Mouse (Mus musculus) T-cell, adult 66 days (primary cell): ENCODE results near the gene Dtymk. TPM values are rescaled to one million over a fixed set of nuclear protein-coding genes. Genes with fewer than 3 reads are reported as not detected.

ENCODE experiments used
- total RNA-seq, 2 experiments: library from RNA; stranded (reverse); gene quantifications; 3 replicates in 1 of 2; 4 replicates in 1 of 2; pipeline ENCODE4 v1.2.4; 2023

Gene Dtymk
- total RNA-seq, result 10 to 100 TPM; 79.2 to 82.2 TPM

DNA sequence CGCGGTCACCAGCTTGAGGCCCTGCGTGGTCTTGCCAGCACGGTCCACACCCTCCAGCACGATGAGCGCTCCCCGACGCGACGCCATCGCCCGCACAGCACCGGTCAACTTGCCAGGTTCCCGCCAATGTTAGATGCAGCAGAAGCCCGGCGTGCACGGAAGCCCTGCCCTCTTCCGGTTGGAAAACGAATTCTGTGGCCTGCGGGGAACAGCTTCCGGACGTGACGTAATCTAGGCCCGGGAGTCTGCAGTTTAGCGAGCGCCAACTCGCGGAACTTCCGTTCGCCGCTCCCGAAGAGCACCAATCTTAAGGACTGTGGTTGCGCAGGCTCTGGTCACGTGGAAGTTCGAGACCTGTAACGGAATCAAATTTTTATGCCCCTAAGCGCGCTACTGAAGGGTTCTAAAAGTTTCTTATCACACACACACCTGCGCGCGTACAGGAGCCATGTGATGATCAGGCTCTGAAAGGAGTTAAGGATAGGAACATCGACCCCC is at the start of gene Dtymk:
Gene Dtymk (minus strand): TSS at position 194 of the 498 bp plus-strand sequence.

DNA sequence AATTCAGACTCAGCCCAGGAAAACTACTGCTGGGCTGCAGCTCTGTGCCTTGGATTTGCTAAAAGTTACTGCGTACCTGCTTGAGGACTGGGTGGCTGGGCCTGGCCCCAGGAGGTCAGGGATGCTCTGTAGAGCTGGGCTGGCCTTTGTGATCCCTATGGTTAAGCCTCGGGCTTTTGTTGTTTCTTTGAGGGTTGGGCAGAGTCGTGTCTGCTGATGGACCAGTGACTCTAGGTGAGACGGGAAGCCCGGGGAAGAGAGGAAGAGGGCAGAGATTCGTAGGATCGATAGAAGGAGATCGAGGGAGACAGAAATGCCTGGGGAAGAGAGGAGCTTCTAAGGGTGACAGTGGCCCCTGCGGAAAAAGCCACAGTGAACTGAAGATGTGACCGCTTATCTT is 22.9 kb upstream of the Dtymk start, which contains the start of gene D2hgdh:
Gene D2hgdh (plus strand): TSS at position 301 of the 400 bp plus-strand sequence.

DNA sequence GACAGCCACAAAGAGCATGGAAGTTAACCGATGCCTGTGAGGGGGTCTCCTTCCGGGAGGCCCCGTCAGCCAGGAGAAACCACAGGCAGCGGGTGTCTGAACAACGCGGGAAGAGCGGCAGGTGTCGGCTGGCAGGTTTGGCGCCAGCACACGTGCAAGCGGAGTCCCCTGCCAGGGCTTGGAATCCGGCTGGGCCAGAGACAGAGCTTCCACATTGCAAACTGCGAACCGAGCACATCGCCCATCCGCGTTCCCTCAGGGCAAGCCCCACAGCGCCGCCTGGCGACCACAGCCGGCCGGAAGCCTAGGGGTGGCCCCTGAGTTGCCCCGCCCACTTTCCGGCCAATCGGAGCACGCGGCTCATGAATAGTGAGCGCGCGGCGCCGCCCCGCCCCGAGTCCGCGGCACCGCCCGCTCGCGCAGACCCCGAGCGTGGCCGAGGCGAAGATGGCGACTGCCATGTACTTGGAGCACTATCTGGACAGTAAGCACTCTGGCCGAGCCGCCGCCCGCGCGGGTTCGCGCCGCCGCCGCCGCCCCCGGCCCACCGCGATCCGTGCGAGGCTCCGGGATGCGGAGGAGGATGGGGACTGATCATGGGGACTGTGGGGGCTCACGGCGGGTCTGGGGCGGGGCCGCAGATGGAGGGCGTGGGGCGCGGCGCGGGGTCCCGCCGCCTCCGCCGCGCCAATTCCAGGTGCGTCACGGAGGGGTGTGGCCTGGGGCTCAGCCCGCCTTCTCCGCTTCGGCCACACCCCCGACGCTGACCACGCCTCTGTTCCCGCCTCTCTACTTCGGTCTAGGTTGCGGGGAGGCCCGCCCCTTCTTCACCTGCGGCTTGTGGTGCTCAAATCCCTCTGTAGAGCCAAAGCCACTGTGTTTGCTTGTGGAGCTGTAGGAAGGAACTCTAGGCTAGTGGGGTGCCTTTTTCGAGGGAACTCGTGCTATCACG is 2.1 kb upstream of the Dtymk start, which contains the start of gene Ing5:
Gene Ing5 (plus strand): TSS at position 410 of the 952 bp plus-strand sequence.

DNA sequence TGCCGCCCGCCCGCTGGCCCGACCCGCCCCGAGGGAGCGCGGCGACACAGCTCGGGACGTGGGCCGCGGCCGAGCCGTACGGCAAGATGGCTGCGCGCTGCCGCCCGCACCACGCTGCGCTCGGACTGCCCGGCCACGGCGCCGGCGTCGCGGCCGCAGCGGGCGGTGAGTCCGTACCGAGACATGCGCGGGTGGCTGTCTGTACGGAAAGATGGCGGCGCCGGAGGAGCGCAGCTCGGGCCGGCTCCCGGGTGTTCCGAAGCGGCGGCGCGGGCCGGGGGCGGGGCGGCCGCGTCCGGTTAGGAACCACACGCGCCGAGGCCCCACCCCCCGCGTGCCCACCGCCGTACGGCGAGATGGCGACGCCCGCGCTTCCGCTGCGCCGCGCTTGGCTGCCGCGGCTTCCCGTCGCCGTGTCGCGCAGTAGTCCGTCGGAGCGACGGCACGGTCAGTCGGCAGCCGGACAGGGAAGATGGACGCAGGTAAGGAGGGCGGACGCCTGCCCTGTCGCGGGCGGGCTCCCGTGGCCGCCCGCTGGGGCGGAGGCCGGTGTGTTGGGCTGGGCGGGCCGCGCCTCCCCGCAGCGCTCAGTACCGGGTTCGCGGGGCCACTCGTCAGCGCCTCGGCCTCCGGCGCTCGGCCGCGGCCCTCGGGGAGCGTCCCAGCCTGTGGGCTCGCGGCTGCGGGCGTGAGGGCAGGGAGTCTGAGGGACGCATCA is 47.0 kb downstream of the Dtymk start, which contains the start of gene Thap4:
Gene Thap4 (minus strand): TSS at position 292 of the 718 bp plus-strand sequence.

DNA sequence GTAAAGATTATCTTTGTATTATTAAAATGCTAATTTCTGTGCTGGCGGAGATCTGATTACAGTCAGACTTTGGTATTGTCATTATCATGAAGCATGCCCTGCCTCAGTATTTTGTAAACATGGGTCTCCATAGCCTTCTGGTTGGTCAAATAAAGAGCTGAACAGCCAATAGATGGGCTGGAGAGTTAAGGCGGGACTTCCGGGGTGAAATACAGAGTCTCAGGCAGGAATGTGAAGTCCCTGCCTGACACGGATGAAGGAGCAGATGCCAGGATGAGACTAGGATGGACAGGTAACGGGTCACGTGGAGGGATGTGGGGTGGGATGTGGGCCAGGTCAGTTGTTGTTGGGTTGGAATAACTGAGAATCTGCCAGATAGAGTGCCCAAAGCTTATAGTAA is 50.4 kb downstream of the Dtymk start, which contains the start of gene Atg4b:
Gene Atg4b (plus strand): TSS at position 211 of the 400 bp plus-strand sequence.

Other genes with a start within 250 kb of the Dtymk start
- gene Stk25, start 143.3 kb downstream of the Dtymk start, total RNA-seq, result 100 to 1,000 TPM; 116 to 127 TPM
- not detected for gene Bok, start 116.3 kb downstream of the Dtymk start, total RNA-seq
- 10 to 100 TPM; 90.3 to 91.4 TPM for gene Atg4b, start 50.4 kb downstream of the Dtymk start, total RNA-seq
- gene Thap4, start 47.1 kb downstream of the Dtymk start, total RNA-seq, result 10 to 100 TPM; 22.0 to 24.1 TPM
- gene Ing5, start 2.0 kb upstream of the Dtymk start, total RNA-seq, result 10 to 100 TPM; 31.4 to 37.4 TPM
- 10 to 100 TPM; 35.9 to 39.5 TPM for gene D2hgdh, start 23.0 kb upstream of the Dtymk start, total RNA-seq
- 1 to 10 TPM in 1 of 2 experiments, under 1 TPM in 1; 0.87 to 3.2 TPM for gene Gal3st2, start 59.4 kb upstream of the Dtymk start, total RNA-seq
- gene Gal3st2b, start 116.4 kb upstream of the Dtymk start, total RNA-seq, result 1 to 10 TPM in 1 of 2 experiments, under 1 TPM in 1; 0.89 to 1.3 TPM
- under 1 TPM; 0.15 TPM for gene Gal3st2c, start 188.6 kb upstream of the Dtymk start, total RNA-seq
- not detected for gene Neu4, start 218.5 kb upstream of the Dtymk start, total RNA-seq